Mouse (Mus musculus): ENCODE measurements around the gene Elk4. TPM values are rescaled to one million over a fixed set of nuclear protein-coding genes. Genes with fewer than 3 reads are reported as not detected.

Gene Elk4
- total RNA-seq, 2 experiments from 2014 or later, result 70.3 to 82.8 TPM

GRCm38 (mm10) chr1:131983806-131984205 lies 23.6 kb upstream of the Elk4 start:
- no peak for DNase-seq (ENCODE audit: low spot score)

DNA sequence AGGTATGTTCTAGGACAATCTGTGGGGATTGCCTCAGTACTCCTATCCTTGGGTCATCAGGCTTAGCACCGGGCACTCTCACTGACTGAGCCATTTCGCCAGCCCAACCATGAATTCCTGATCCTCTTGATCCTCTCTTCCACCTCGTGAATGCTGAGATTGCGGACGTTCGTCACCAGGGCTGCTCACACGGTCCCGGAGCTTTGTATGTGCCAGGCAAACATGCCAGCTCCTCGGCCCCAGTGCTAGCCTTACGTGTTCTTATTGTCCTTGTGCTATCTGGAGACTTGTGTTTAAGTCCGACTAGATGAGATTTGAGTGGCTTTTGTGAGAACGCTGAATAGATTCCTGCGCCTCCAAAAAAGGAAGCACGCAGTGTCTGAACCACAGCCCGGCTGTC lies 20.0 kb upstream of the Elk4 start:
- DNase-seq (ENCODE audit: low spot score), result no peak

GRCm38 (mm10) chr1:131989476-131989875 lies 17.9 kb upstream of the Elk4 start:
- DNase-seq (ENCODE audit: low spot score), result no peak

DNA sequence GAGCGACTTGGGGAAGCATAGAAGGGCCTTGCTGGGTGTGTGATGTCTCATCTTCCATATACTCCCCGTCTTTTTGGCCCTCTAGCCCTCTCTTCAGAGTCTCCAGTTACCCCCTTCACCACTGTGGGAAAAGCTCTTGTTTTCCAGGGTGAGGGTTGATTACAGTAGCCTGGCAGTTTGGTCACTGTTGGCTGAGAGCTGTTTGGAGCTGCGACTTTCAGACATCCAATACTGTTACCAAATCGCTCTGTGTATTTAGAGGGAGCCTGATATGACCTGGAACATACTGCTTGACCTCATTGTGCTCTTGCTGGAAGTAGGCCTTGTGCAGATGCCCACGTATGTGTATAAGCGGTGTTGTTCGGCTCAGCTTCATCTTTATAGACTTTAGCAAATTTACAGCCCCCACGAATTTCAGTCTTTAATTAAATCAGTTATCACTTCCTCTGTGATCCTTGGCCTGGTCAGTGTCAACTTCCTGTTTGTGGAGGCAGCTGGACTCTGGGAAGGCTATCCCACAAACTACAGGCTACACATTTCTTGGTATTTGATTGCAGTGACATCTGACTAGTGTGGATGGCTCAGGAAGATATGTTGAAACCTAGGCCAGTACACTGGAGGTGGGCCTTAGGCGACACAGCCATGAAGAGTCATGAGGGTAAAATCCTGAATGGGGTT lies 17.2 kb upstream of the Elk4 start:
- DNase-seq (ENCODE audit: low spot score), result peak; percentile 51

DNA sequence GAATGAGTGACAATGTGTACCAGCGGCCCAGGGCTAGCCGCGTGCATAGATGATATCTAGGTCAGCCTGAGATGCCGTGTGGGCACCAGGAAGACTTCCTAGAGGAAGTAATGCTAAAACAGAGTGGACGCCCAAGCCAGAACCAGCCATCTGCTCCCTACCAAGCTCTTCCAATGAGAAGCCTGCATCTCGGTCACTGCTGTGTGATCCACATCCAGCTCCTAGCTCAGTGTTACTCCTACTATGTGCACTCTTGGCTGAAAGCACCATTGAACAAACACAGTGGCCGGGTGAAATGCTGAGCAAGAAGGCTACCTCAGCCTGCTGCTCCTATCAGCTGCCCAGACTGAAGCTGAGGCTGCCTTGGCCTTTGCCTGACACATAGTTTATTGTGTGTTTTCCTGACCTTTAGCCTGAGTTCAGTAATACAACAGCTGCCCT lies 14.8 kb upstream of the Elk4 start:
- DNase-seq (ENCODE audit: low spot score), result no peak

DNA sequence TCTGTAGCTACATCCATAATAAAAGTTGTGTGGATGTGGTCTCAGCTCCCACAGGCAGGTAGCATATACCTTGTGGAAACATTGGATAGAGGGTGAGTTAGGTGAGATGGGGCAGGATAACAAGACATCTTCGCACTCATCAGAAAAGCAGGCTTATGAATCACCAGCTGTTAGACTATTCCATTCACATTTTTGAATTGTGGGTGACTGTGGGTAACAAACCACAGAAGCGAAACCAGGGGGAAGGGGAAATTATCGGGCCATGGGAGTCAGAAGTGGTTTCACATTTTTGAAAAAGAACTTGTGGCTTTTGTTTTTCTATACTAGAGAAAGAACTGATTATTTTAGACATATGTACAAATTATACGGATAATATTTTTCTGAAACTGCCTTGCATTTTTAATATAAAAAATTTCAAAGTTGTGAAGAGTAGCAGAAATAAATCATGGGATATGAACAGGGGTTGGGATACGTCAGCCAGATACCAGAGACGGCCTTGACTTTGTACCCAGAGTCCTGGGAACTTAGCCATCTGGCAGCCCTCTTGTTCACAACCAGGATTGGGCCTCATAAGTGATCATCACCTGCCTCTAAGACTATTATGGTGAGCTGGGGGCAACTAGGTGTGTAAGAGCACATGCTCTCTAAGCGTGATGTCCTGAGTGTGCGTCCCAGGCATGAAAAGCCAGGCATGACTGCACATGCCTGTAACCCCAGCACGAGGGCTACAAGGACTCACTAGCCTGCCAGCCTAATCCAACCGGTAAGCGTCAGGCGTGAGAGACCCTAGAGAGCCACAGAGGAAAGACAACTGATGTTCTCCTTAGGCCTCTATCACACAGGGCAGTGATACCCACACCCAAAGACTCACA lies 14.0 kb upstream of the Elk4 start:
- DNase-seq (ENCODE audit: low spot score), result peak; percentile 83

DNA sequence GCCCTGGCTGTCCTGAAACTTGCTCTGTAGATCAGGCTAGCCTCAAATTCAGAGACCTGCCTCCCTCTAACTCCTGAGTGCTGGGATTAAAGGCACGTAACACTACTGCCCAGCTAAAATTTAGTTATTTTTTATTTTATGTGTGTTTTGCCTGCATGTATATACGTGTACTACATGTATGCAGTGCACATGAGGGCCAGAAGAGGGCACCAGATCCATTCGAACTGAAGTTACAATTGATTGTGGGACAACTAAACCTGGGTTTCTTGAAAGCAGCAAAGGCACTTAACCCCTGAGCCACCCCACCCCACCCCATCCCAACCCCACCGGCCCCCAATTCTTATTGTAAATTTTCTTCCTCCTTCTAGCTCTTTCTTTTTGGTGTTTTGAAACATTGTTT lies 12.3 kb upstream of the Elk4 start:
- DNase-seq (ENCODE audit: low spot score), result peak; percentile 61

GRCm38 (mm10) chr1:132000506-132000905 lies 6.9 kb upstream of the Elk4 start:
- no peak for DNase-seq (ENCODE audit: low spot score)

GRCm38 (mm10) chr1:132001880-132002330 lies 5.5 kb upstream of the Elk4 start:
- DNase-seq (ENCODE audit: low spot score), result no peak

DNA sequence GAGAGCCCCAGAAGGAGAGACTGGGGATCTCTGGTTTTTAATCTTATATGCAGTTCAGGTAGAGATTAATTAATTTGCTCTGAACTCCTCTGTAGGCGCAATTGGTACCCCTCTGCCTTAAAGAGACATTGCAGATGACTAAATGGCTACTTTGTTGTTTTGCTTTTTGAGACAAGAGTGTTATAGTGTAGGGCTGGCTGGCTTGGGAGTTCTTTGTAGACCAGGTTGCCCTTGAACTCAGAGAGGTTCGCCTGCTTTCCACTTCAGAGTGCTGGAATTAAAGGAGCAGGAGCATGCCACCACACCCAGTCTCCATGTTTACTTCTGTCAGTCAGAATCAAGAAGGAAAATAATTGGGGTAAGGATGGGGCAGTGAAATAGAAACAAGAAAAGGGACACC lies 4.3 kb upstream of the Elk4 start:
- DNase-seq (ENCODE audit: low spot score), result no peak

GRCm38 (mm10) chr1:132003817-132004216 lies 3.6 kb upstream of the Elk4 start:
- DNase-seq (ENCODE audit: low spot score), result peak; percentile 53

DNA sequence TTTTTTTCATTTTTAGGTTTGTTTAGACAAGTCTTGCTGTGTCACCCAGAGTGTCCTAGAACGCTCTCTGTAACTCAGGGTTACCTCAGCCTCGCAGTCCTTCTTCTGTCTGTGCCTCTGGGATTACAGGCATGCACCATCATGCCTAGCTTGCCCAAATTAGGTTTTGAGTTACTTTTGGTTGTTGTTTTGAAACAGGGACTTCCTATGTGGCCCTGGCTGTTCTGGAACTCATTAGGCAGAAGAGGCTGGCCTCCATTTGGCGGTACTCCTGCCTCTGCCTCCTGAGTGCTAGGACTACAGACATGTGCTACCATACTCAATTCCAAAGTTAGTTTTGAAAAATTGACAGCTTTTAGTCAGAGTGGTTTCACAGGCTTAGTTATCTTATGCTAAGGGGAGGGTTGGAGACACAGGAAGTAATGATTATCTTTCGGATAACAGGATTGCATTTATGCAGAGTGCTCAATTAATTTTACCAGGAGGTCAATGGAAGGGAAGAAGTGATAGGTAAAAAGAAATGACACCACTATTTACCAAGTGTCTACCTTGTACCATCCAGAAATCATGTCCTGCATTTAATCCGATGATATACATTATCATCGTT lies 2.7 kb upstream of the Elk4 start:
- DNase-seq (ENCODE audit: low spot score), result no peak

DNA sequence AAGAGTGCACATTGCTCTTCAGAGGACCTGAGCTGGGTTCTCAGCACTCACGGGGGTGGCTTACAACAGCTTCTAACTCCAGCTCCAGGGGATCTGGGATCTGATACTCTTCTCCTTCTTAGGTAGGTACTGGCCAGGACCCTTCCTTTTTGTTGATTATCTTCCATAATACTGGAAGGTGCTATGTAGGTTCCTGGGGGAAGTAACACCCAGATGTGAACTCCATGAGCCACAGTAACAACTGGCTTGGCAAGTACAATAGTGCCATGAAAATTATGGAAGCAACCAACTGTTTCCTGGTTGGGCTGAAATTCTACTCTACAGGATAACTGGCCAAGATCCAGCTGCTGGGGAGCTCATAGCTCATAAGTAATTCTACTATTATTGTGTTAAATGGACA lies 1.9 kb upstream of the Elk4 start:
- DNase-seq (ENCODE audit: low spot score), result no peak

- DNase-seq (ENCODE audit: low spot score), result no peak
Measured at GRCm38 (mm10) chr1:132006046-132006445, 1.4 kb upstream of the Elk4 start.

- DNase-seq (ENCODE audit: low spot score), result no peak
Measured at GRCm38 (mm10) chr1:132006721-132007120, 686 bp upstream of the Elk4 start.

DNA sequence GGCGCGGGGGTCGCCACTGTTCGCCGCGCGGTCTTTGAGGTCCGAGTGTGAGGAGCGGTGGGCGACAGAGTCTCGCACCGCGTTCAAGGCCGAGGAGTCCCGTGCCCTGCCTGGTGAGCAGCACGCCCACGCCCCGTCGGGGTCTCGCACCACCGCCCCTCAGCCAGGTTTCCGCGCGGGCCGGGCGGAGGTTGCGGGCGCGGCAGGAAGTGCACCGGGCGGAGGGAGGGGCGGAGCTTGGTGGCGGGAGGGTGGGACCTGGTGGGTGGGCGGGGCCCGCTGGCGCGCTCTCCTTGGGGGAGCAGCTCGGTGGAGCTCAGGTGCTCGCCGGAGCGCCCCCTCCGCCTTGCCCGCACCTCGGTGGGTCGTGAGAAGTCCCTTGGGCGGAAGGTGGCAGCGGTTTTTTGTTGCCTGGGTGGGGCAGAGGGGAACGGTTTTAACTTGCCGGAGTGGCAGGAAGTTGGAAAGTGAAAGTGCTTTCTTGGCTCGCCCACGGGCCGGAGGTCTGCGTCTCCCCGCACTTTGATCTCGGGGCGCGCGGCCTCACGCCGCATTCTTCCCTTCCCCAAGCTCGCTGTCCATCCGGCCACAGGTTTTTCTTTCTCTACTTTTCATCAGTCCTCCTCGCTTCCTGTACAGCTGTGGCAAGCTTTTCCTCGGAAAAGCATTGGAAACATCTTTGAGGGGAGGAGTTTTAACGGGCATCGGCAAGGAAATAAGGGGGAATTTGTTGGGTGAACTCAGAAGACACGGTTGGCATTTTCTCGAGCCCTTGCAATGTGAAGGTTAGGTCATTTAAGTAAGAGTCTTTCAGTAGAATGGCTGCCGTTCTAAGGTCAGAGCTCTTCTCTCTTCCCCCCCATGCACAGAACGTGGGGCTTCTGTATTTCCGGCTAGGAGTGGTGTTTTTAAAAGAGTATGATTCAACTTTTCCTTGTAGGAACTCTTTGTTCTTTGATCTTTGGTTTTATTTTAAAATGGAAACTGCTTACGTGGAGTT lies 721 bp downstream of the Elk4 start:
- DNase-seq (ENCODE audit: low spot score), result peak; percentile 84

GRCm38 (mm10) chr1:132008881-132009644 lies 1.7 kb downstream of the Elk4 start:
- no peak for DNase-seq (ENCODE audit: low spot score)

DNA sequence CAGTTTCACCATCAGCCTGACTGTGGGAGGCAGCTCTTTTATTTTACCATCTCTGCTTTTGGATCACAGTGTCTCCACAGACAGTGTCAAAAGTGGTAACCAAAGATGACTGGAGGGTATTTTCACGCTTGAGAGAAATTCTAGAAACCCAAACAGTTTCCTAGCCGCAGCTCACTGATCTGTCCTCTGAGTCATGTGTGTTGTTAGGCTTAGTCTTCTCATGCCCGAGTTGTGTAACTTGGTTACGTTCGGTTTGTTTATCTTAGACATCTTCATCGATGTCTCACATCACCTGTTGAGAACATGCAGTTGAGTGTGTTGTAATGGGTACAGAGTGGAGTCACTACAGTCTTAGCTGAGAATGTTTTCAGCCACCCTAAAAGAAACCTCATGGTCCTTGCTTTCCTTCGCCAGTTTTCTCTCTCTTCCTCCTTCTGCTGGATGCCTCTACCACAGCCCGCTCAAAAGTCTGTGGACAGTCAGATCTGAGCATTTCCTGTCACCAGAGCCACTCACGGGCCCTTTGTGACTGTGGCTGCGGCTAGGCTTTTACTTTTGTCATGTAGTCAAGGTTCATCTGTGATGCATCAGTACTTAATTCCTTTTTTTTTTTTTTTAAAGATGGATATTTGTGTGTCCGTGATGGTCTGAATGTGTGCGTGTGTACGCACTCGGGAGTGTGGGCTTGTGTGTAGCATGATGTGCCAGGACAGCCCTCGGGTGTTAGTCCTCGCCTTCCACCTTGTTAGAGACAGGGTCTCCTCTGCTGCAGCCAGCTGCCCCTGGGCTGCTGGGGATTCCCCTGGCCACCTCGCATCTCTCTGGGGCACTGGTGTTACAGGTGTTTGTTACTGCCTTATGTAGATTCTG lies 3.5 kb downstream of the Elk4 start:
- no peak for DNase-seq (ENCODE audit: low spot score)

DNA sequence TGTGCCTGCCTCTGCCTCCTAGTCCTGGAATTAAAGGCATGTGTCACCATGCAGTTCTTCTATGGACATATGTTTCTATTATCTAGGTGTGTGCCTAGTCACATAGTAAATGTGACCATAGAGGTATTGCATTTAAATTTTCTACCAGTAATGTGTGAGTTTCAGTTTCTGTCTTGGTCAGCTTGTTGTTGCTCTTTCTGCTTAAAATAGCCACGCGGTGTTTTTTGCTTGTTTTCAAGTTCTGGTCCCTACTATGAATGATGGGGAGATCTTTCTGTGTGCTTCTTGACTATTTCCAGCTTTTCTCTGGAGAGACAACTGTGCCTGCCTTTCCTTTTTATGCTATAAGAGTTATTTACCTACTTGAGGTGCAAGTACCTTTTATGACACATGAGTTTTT lies 4.4 kb downstream of the Elk4 start:
- DNase-seq (ENCODE audit: low spot score), result no peak

All from gastrocnemius, adult 18-20 months (tissue).